Mouse (Mus musculus): Measurements from ENCODE around the gene Slc5a3. TPM values are rescaled to one million over a fixed set of nuclear protein-coding genes. Genes with fewer than 3 reads are reported as not detected.

The Slc5a3 gene
- total RNA-seq (2021), result 10 to 100 TPM; 30.8 to 31.7 TPM

DNA sequence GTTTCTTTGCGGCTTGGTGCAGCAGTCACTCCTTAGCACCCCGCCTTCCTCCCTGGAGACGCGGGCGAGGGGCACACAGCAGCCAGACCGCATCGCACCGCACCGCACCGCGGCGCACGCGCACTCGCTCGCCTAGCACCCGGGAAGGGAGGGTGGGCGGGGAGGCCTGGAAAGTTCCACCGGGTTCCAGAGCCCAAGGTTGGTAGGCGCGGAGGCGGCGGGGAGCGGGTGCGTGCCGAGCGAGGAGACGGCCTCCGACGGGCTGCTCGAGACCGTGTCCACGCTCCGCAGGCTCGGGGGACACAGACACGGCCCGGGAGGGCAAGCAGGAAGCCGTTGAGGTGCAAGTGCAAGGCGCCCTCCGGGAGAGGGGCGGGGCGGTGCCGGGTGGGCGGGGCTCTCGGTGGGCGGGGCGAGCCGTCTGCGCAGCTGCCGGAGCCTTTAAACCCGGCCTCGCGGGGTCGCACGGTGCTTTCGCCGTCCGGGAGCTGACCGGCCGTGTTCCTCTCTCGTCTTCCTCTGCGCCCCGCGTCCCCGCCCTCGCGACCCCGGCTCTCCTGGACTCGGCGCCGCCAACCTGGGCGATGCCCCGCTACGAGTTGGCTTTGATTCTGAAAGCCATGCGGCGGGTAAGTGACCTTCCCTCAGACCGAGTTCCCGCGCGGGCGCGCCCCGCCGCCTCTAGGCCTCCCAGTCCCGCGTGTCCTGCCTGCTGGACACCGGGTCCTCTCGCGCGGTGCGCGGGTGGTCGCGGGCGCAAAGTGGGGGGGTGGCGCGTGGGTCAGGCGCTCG, at the start of gene Slc5a3, which contains the start of the genes Mrps6 and Gm49711:
Slc5a3 (plus strand) TSS at position 471 of the 792 bp plus-strand sequence.
Mrps6 (plus strand) TSS at position 419 of the 792 bp plus-strand sequence.
Gm49711 (plus strand) TSS at position 465 of the 792 bp plus-strand sequence.
- DNase-seq (ENCODE audit: low spot score in 2 of 2), result peak; percentile 90 to 92
- intact Hi-C loops (cut with DNase I), result loop anchor here (1.0 to 5.0 kb wide), 5 partner anchors 59 to 228 kb away; no protein-coding TSS in a partner anchor

DNA sequence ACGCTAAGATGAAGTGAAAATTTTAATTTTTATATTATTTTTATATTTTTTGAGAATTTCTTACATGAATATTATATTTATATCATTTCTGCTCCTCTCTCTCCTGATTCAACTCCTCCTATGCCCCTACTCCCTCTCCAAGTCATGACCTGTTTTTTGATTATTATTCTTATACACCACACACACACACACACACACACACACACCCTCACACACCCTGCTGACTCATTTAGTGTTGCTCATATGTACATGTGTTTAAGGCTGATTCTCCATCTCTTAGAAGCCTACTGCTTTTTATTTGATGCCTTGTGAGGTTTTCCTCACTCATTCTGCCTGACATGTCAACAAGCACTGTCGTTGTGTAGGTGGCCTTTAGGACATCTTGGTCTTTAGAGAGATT, 48.5 kb upstream of the Slc5a3 start:
- intact Hi-C loops (cut with DNase I), result no loop called here
- no peak for DNase-seq (ENCODE audit: low spot score in 2 of 2)

DNA sequence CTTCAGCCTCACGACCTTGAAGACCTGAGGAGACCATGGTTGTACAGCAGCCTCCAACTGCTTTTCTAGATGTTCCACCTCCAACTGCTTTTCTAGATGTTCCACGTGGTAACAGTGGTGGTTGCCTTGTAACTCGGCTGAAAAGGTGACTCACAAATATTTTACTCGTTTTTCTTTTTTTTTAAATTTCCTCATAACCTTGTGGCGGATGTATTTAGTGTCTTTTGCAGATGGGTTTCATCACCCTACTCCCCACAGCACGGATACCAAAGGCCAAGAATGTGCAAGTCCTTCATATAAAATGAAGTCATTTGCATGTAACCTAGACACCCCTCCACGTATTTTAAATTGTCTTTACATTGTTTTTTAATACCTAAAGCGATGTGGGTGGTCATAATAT, 41.3 kb upstream of the Slc5a3 start:
- intact Hi-C loops (cut with DNase I), result no loop called here
- no peak for DNase-seq (ENCODE audit: low spot score in 2 of 2)

DNA sequence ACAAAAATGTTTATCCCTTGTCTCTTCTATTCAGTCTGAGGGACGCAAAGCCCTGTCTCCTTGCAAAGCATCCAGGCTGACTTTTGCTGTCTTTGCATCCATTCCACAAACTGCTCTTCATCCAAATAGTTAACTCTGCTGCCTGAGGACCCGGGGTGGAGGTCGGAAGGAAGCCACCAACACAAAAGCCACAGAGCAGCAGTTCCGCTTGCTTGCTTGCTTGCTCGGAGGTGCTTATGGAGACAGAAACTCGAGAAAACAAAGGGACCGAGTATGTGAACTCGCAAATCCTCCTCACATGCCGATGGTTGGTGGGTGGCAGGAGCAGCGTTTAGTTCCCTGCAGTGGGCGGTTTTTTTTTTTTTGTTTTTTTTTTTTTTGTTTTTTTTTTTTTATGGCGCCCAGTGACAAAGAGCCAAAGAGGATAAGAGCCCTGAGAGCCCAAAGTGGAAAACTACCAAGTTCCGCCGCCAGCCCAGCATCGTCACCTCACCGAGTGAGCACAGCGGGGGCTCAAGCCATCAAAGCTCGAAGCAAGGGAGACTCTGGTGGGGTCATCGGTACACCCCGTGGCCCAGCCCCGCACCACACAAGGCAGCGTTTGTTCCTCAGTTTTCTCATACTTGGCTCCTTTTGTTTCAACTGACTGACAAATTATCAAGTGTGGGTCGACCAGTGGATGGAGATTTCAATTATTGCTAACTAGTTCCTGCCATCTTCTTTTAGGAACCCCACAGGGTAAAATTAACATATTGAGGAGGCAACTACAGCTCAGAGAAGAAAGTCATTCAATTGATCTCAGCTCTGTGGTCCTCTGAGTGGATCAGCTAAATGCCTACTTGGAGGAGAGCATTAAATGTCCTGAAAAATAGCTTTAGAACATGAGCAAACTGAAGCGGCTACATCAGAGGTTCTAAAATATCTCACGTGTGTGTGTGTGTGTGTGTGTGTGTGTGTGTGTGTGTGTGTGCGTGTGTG, 38.7 kb upstream of the Slc5a3 start:
- DNase-seq (ENCODE audit: low spot score in 2 of 2), result peak; percentile 8 to 22
- intact Hi-C loops (cut with DNase I), result no loop called here

DNA sequence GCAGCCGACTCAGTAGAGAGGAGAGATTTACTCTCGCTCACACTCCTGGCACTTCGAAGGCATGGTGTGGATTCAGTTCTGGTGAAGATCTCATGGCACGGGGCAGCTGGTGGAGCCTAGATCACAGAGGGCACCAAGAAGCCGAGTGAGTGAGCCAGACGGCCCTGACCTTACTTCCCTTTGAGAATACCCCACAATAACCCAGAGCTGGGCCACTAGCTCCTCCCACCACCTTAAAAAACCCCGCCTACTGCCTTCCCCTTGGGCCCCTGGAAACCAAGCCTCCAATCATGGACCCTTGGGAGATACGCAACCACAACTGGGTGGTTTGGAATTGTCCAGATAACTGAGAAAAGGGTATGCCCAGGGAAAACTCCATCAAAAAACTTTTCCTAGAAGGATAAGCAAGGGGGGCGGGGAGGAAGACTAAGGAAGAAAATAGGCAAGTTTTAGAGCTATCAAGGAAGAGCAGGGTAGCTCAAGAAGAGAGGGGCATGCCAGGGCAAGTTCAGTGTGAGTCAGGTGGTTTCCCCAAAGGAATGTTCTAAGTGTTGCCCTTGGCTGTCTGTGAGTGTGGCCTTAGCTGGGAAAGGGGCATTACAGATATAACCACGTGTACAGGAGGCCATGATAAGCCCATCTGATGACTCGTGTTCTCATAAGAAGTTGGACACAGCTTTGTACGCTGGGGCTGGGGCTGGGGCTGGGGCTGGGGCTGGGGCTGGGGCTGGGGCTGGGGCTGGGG, 36.3 kb upstream of the Slc5a3 start:
- DNase-seq (ENCODE audit: low spot score in 2 of 2), result no peak
- intact Hi-C loops (cut with DNase I), result no loop called here

DNA sequence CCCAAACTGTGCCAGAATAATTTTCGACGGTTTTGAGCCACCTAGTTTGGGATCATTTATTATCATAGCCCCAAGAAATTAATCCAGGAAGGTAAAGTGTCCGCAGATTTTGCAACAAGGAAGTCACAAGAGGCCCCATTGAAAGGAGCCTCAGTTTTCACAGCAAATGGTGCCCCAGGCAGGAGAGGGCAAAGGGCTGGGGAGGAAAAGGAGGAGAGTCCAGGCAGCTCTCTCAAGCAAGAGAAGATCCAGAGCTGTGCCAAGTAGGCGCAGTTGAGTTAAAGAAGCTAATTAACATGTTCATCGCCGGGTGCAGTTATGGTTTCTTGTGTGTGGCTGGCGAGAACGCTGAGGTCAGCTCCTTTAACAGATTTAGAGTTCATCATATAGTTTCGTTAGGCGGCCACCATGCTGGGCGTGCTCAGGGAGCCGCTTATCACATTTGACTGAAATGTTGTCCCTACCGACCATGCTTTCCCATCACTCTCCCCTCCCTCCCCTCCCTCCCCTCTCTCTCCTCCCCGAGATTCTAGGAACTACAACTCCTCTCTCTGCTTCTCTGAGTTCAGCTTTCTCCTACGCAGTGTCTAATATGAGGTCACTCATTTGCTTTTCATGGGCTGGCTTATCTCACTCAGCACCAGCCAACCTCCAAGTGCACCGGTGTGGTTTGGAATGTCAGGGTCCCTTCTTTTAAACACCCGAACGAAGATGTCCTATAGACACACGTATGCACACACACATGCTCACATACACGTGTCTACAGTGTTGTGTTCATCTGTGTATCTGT, 35.4 kb upstream of the Slc5a3 start:
- intact Hi-C loops (cut with DNase I), result no loop called here
- no peak for DNase-seq (ENCODE audit: low spot score in 2 of 2)

DNA sequence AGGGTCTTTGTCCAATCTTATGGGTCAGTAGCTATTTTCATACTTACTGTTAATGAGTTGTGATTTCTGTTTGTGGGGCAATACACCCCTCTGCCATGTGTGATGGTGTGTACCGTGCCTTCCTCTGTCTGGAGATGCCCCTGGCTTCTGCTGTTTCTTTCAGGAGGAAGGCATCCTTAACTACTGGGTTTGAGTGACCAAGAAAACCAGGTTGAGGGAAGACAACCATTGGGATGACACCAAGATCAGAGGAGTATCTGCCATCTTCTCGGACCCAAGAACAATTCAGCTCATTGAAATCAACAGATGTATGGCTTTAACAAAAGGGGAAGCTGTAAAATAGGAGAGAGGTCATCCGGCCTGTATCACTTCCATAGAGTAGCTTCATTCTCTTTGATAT, 24.8 kb upstream of the Slc5a3 start:
- no peak for DNase-seq (ENCODE audit: low spot score in 2 of 2)
- intact Hi-C loops (cut with DNase I), result no loop called here

DNA sequence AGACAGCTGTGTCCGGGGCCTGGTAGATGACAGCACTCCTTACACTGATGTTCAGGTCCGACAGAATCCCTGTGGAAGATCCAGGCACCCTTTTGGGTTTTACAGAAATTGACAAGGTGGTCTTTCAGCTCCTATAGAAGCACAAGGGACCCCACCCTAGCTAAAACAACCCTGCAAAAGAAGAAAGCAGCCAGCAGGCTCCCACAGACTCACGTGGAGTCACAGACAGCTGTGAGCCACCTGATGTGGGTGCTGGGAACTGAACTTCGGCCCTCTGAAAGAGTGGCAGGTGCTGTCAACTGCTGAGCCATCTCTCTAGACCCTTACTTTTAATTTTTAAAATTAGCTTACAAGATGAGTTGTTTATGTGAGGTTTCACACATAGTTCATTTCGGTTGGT, 23.4 kb upstream of the Slc5a3 start:
- DNase-seq (ENCODE audit: low spot score in 2 of 2), result no peak
- intact Hi-C loops (cut with DNase I), result no loop called here

DNA sequence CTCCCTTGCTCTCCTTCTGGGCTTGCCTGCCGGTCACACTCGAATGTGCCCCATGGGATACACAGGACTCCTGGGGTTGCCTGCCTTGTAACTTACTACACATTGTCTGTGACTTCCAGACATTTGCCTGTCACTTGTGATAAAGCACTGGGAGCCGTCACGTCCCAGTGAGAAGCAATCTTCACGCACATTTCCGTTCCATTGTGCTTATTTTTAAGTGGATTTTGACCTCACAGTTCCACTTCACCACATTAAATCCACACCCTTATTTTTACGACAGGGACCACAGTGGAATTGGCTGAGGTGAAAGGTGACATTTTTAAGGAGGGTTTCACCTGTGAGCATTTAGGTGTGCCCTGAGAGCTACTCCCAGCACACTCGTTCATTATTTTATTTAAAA, 21.4 kb upstream of the Slc5a3 start:
- intact Hi-C loops (cut with DNase I), result no loop called here

DNA sequence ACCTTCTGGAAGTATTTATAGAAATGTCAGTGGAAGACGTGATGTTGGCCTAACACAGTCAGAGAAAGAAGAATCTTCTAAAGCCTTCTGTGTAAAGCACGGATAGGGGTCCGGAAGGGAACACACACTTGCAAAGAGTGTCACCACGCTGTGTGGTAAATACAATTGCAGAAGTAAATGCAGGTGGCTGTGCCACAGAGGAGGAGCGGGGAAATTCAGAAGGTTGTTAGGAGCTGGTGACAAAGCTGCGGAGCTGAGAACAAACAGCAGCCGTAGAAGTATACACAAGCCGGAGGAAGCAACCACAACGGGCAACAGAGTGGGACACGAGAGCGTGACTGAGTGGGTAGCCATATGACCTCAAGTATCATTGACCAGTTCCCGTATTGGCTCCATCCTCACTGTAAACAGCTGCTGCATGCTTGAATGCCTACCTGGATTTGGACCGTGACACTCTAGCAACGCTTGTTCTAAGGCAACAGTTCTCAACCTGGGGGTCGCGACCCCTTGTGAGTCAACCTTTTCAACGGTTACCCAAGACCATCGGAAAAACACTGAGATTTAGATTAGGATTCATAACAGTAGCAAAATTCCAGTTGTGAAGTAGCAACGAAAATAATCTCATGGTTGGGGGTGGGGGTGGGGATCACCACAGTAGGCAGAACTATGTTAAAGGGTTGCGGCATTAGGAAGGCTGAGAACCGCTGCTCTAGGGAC, 20.1 kb upstream of the Slc5a3 start:
- intact Hi-C loops (cut with DNase I), result no loop called here
- DNase-seq (ENCODE audit: low spot score in 2 of 2), result no peak

More for the DNA sequence above, 21.4 kb upstream of the Slc5a3 start:
- DNase-seq (ENCODE audit: low spot score in 2 of 2), result no peak

DNA sequence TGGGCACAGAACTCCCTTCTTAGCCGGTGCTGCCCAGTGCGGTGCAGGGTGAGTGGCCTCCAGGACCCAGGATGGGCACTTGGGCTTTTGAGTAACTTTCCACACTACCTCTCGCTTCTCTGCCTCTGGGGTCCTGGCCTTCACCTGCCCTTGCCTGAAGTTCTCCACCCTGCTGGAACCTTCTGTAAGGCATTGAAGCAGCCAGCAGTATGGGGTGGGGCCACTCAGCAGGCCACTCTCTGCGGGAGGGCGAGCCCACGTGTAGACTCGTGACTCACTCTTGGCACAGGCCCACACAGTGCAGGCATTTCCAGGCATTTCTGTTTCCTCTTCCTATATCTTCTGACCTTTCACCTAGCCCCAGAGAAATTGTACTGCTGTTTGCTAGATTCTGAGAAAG, 18.7 kb upstream of the Slc5a3 start:
- intact Hi-C loops (cut with DNase I), result no loop called here
- no peak for DNase-seq (ENCODE audit: low spot score in 2 of 2)

DNA sequence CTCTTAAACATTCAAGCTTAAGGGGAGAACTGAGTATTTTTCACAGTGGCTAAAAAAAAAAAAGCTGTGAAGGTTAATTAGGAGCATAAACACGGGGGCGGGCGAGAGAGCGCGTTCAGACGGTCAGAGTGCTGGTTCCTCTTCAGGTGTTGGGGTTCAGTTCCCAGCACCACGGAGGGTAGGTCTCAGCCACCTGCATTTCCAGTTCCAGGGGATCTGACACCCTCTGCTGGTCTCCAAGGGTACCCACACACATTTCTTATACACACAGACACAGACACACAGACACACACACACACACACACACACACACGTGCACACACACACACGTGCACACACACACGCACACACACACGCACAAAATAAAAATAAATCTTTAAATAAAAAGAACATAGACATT, 18.2 kb upstream of the Slc5a3 start:
- DNase-seq (ENCODE audit: low spot score in 2 of 2), result no peak
- intact Hi-C loops (cut with DNase I), result no loop called here

DNA sequence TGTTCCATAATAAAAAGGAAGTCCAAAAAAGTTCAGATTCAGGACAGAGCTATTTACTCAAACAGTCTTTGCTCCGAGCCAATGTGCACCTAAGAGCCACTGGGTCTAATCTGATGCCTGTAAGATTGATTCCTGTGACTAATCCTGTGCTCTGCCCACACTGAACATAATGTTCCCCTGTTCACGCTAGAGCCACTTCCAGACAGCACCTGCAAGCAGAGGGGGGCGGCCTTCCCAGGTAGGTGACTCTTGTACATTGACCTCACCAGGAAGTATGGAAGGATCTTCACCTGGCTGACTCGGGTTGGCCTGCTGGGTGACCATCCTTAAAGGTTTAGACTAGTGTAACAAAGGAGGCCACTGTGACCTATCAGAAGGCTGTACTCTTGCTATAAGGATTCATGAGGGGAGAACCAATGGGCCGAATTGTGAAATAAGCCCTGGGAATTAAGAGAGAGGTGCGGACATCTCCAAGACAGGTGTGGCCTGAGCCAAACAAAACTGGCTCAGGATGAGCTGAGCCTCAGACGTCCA, 6.3 kb upstream of the Slc5a3 start:
- intact Hi-C loops (cut with DNase I), result no loop called here
- no peak for DNase-seq (ENCODE audit: low spot score in 2 of 2)

DNA sequence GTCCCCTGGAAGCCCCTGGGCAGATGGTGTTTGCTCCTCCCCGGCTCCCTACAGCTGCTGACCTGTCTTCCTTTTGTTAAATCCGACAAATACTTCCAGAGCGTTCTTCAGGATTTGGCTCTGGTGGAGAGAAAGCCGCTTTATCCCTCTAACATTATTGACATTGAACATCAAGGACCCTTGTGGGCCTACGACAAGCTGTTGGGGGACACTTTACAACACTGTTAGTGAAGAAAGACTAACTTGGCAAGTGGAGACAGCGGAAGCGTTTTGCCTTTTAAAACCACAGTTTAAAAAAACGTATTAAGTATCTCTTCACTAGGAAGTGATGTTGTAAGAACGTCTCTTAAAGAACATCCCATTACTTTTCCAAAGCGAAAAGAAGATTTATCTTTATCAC, 5.6 kb upstream of the Slc5a3 start:
- no peak for DNase-seq (ENCODE audit: low spot score in 2 of 2)
- intact Hi-C loops (cut with DNase I), result no loop called here

DNA sequence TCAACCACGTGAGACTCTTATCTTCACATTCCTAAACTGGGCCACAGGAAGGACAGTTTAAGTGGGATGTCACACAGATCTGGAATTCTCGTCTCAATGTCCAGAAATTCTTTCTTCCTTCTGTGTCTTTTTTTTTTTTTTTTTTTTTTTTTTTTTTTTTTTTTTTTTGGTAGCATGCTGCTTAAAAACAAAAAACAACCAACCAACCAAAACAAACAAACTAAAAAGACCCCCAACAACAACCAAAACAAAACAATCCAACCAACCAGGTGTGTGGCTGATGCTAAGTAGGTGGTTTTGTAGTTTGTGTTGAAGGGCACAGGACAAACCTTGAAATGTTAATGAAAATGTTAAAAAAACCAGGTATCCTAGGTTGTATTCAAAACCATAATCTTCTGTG, 1.4 kb upstream of the Slc5a3 start:
- DNase-seq (ENCODE audit: low spot score in 2 of 2), result no peak
- intact Hi-C loops (cut with DNase I), result loop anchor here (2.0 to 5.0 kb wide), 3 partner anchors 61 to 101 kb away; no protein-coding TSS in a partner anchor

DNA sequence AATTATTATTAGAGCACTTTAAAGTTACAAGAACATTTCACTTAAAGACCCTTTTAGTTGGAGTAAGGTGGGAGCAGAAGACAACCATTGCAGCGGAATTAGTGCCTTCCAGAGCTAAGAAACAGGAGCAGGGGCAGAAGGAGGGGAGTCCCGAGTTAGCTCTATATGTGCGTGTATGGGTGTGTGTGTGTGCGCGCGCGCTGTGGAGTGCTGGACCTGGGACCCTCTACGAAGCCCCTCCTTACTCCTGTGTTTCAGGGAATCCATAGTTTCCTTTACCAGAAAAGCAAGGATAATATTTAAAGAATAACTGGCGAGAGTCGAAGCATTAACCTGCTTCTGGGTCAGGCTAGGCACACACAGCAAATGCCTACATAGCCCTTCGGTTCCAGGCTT, 668 bp upstream of the Slc5a3 start:
- intact Hi-C loops (cut with DNase I), result loop anchor here (2.0 to 5.0 kb wide), 3 partner anchors 60 to 100 kb away; no protein-coding TSS in a partner anchor
- DNase-seq (ENCODE audit: low spot score in 2 of 2), result no peak

DNA sequence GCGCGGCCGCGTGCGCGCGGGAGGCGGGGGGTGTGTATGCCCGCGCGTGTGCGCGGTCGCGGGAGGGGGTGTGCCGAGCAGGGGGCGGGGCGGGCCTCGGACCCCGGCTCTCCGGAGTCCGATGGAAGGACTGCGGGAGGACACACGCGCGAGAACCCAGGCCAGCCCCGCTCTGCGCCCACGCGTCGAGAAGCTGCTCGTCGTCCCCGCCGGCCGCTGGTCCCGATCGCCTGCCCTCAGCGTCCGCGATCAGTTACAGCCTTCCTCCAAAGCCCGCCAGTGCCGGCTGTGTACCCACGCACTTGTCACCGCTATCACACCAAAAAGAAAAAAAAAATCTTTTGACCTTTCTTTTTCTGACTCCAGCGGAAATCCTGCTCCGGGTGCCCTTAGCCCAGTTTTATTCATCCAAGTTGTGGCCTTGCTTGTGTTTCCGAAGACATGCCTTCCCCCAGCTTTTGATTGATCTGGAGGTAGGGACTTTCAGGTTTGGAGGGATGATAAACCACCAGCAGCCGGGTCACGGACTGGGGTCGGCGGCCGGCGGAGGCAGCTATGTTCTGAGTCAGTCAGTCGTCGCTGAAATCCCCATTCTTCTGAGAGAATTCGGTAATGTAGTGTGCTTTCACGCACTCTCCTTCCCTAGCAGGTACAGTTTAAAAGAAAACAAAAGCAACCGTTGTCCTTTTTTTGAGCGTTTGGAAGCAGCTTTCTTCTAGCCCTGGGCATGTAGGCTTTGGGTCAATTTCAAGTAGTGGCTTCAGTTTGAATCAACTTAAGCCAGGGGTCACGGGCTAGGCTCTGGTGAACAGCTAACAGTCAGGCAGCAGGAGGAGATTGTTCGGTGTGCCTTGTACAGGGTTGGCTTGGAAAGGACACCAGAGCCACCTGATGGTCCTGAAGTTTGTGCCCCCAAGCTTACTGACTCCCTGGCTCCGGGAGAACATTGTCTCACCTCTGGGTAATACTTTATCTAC, 810 bp downstream of the Slc5a3 start:
- intact Hi-C loops (cut with DNase I), result loop anchor here (1.0 to 5.0 kb wide), 4 partner anchors 58 to 227 kb away; no protein-coding TSS in a partner anchor
- DNase-seq (ENCODE audit: low spot score in 2 of 2), result peak; percentile 13 to 15

All from left cerebral cortex, postnatal 25 days (tissue).